Mouse (Mus musculus): ENCODE results near the gene Hirip3.

GRCm38 (mm10) chr7:126896912-126897311, 35.1 kb downstream of the Hirip3 start:
- TF ChIP-seq CTCF (IDR thresholded peaks at IDR 0.05) (no peak), EP300 (IDR thresholded peaks at IDR 0.05; ENCODE audit: insufficient read depth, low read depth, low read length) (no peak), POLR2A (IDR thresholded peaks at IDR 0.05; ENCODE audit: insufficient read depth, low read depth, low read length) (no peak)
